Mouse (Mus musculus) heart, postnatal 0 days (tissue): Measurements from ENCODE around the gene Aim2. TPM values are rescaled to one million over a fixed set of nuclear protein-coding genes. Genes with fewer than 3 reads are reported as not detected.

Experiments used
- ATAC-seq: fragments of 200-750 bp; cut with Nextera tagmentation; 2 replicates; pipeline ENCODE4 v1.8.0; 2017; ENCODE audit warnings: low read depth, moderate number of reproducible peaks, moderate library complexity; ENCODE audit not compliant: insufficient read depth
- DNase-seq: peaks from one replicate; pipeline ENCODE4 v3.0.0-alpha.2; 2016; ENCODE audit warnings: low spot score
- H3K27ac ChIP-seq: fragments of 300-500 bp; sonication (generic); 2 replicates; pipeline ENCODE4 v1.5.1; 2014; ENCODE audit warnings: low read depth, mild to moderate bottlenecking
- H3K27me3 ChIP-seq: fragments of 300-500 bp; sonication (generic); 2 replicates; pipeline ENCODE4 v1.6.1; 2014; ENCODE audit warnings: low read length, mixed read lengths; ENCODE audit not compliant: control insufficient read depth, insufficient read depth
- H3K36me3 ChIP-seq: fragments of 300-500 bp; sonication (generic); replicated peaks from 2 replicates; pipeline ENCODE4 v1.6.1; 2014; ENCODE audit warnings: low read length, mixed read lengths; ENCODE audit not compliant: control insufficient read depth, insufficient read depth
- H3K4me1 ChIP-seq: fragments of 300-500 bp; sonication (generic); 2 replicates; pipeline ENCODE4 v1.6.1; 2014; ENCODE audit warnings: antibody characterized with exemption; ENCODE audit not compliant: control insufficient read depth, insufficient read depth
- H3K4me2 ChIP-seq: fragments of 300-500 bp; sonication (generic); 2 replicates; pipeline ENCODE4 v1.6.1; 2014; ENCODE audit warnings: low read depth, mild to moderate bottlenecking, low read length, moderate library complexity
- H3K4me3 ChIP-seq: fragments of 300-500 bp; sonication (generic); 2 replicates; pipeline ENCODE4 v1.5.1; 2014; ENCODE audit warnings: low read depth, low read length
- H3K9ac ChIP-seq: fragments of 300-500 bp; sonication (generic); replicated peaks from 2 replicates; pipeline ENCODE4 v1.6.1; 2014; ENCODE audit warnings: low read depth, low read length, mixed read lengths
- H3K9me3 ChIP-seq: fragments of 300-500 bp; sonication (generic); replicated peaks from 2 replicates; pipeline ENCODE4 v1.6.1; 2016; ENCODE audit warnings: low read length; ENCODE audit not compliant: control insufficient read depth
- CTCF ChIP-seq: IDR thresholded peaks from 2 replicates; pipeline ENCODE4 v1.5.1; 2016; ENCODE audit warnings: antibody characterized with exemption, control low read depth, low read depth
- EP300 ChIP-seq: IDR thresholded peaks from 2 replicates; pipeline ENCODE4 v1.6.1; 2016; ENCODE audit warnings: antibody characterized with exemption, low read depth
- WGBS: fragments of 180-500 bp; shearing (Covaris S2); extraction: QIAGEN DNeasy Blood & Tissue Kit; methylation state at CpG from one replicate; pipeline ENCODE4 v1.1.7; 2014; 5-methylcytosine and 5-hydroxymethylcytosine counted together
- polyA plus RNA-seq: library from polyadenylated mRNA; unstranded; fragments of >200 nt; fragmentation: Nextera tagmentation; extraction: Ambion mirVana; gene quantifications from 2 replicates; pipeline ENCODE4 v1.2.1, GENCODE M21; 2015
- total RNA-seq: library from RNA; depleted of rRNA; stranded (reverse); fragments of >200 nt; gene quantifications from 2 replicates; pipeline ENCODE4 v1.2.3, GENCODE M21; 2014; ENCODE audit warnings: low replicate concordance

The Aim2 gene
- total and polyA plus RNA-seq, 2 experiments from 2014 or later: 0.19 to 1.3 TPM

DNA sequence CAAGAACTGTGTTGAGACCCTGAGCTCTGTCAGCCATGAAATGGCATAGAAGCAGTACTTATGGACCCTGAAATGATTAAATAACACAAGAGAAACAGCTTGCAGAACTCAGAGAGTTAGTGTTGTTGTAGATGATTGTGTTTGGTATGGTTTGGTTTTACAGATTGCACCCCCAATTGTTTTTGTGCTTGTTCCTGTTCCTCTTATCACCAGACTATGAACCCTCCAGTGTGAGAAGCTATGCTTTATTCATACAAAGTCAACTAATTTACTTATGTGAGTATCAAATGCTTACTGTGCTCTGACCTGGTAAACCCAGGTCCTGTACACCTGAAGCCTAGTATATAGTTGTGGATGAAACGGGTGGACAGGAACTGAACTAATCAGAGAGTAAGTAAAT, 24.1 kb upstream of the Aim2 start:
- no peak overlapping the region for H3K27ac ChIP-seq
- no peak overlapping the region for H3K9ac ChIP-seq
- DNase-seq: no peak
- 67% methylated on average over 1 of the region's 1 CpGs for WGBS
- H3K36me3 ChIP-seq: no peaks in the 10 kb centered on the region
- no peaks in the 10 kb centered on the region for H3K9me3 ChIP-seq
- ATAC-seq: no peak
- H3K4me3 ChIP-seq: no peak overlapping the region
- H3K4me1 ChIP-seq: no peaks in the 10 kb centered on the region
- no peak for TF ChIP-seq CTCF
- TF ChIP-seq EP300: no peak
- H3K27me3 ChIP-seq: no peaks in the 10 kb centered on the region
- H3K4me2 ChIP-seq: no peak overlapping the region

DNA sequence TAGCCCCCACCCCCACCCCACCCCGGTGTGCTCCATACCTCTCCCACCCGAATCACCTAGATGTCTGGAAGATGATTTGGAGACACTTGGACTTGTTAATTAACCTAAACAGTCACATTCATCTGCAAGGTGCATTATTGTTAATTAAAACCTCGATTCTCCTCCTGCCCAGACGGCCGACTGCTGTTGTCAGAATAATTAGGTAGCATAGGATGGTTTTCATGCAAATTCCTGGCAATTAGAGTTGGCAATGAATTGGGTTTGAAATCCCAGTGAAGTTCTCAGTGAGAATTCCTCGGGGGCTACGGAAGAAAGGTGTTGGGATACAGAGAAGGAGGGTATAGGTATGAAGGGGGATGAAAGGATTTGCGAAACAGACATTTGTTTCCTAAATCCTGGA, 22.2 kb upstream of the Aim2 start:
- Histone ChIP-seq H3K9ac (no peak overlapping the region), H3K36me3 (no peaks in the 10 kb centered on the region), H3K27me3 (no peaks in the 10 kb centered on the region), H3K4me1 (no peaks in the 10 kb centered on the region), H3K4me2 (no peak overlapping the region), H3K4me3 (no peak overlapping the region), H3K9me3 (no peaks in the 10 kb centered on the region), H3K27ac (no peak overlapping the region)
- DNase-seq (no peak), ATAC-seq (no peak)
- no peak for TF ChIP-seq CTCF
- TF ChIP-seq EP300: no peak
- 66% methylated on average over 8 of the region's 8 CpGs for WGBS

DNA sequence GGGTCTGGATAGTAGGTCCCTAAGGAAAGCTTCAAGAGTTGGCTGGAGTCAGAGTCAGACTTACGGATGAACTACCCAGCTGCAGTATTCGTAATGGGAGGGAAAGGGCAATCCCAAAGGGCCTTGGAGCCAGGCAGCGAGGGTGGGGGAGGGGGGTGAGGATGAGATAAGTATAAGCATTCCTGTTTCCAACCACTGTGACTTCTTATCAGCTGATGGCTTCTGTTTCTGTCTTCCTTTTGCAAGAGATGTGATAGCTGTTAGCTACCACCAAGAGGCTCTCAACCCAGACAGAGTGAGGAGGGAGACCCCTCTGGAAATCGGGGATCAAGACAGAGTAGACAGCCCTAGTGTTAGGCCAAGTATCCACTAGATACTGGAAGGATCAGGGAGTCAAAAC, 21.5 kb upstream of the Aim2 start:
- H3K27ac ChIP-seq: no peak overlapping the region
- DNase-seq (no peak), ATAC-seq (no peak)
- no peaks in the 10 kb centered on the region for H3K27me3 ChIP-seq
- H3K9me3 ChIP-seq: no peaks in the 10 kb centered on the region
- no peaks in the 10 kb centered on the region for H3K4me1 ChIP-seq
- no peak overlapping the region for H3K9ac ChIP-seq
- no peaks in the 10 kb centered on the region for H3K36me3 ChIP-seq
- H3K4me3 ChIP-seq: no peak overlapping the region
- WGBS: 5% methylated on average over 4 of the region's 4 CpGs
- no peak overlapping the region for H3K4me2 ChIP-seq
- TF ChIP-seq EP300 (no peak), CTCF (no peak)

DNA sequence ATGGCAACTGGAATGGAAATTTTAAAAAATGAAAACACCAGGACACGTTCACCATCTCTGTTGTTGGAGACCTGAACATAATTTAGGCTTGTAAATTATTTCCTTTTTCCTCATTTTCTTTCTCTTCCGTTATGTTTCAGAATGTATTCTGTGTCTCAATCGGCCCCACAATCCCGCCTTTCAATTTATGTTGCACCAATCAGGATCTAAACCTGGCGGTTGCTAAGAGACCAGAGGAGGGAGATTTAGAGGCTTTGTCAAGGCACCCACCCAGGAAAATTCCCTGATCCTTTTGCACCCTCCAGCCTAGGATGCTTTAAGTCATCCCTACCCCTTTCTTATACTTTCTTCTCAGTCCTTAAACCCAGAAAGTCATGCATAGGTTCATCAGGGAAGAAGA, 20.9 kb upstream of the Aim2 start:
- no peak for TF ChIP-seq EP300
- H3K4me2 ChIP-seq: no peak overlapping the region

DNA sequence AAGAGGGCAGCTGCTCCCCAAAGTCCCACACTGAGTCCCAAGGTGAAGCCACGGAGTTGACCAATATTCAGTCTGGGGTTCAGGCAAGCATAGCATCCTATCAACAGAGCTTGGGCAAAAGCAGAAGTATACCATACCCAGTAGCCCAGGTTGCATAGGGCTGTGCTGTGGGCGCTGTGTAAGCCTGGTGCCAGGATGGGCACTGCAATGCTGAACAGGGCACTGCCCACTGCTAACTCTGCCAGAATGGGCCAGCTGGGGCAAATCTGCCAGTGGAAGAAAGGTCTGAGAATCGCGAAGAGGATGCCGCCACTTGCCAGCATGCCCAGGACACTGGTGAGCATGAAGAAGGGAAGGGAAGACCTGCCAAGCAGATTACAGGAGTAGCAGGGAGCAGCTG, 18.3 kb upstream of the Aim2 start:
- Histone ChIP-seq H3K4me2 (no peak overlapping the region), H3K9ac (no peak overlapping the region), H3K9me3 (no peaks in the 10 kb centered on the region), H3K4me3 (no peak overlapping the region), H3K27me3 (no peaks in the 10 kb centered on the region), H3K27ac (no peak overlapping the region), H3K4me1 (no peaks in the 10 kb centered on the region), H3K36me3 (no peaks in the 10 kb centered on the region)
- TF ChIP-seq CTCF (no peak), EP300 (no peak)
- ATAC-seq (no peak), DNase-seq (no peak)
- WGBS: 81% methylated on average over 5 of the region's 5 CpGs

More for the DNA sequence above, 20.9 kb upstream of the Aim2 start:
- Histone ChIP-seq H3K27ac (no peak overlapping the region), H3K4me1 (no peaks in the 10 kb centered on the region), H3K4me3 (no peak overlapping the region), H3K36me3 (no peaks in the 10 kb centered on the region), H3K9ac (no peak overlapping the region), H3K27me3 (no peaks in the 10 kb centered on the region), H3K9me3 (no peaks in the 10 kb centered on the region)
- 64% methylated on average over 5 of the region's 5 CpGs for WGBS
- DNase-seq (no peak), ATAC-seq (no peak)

DNA sequence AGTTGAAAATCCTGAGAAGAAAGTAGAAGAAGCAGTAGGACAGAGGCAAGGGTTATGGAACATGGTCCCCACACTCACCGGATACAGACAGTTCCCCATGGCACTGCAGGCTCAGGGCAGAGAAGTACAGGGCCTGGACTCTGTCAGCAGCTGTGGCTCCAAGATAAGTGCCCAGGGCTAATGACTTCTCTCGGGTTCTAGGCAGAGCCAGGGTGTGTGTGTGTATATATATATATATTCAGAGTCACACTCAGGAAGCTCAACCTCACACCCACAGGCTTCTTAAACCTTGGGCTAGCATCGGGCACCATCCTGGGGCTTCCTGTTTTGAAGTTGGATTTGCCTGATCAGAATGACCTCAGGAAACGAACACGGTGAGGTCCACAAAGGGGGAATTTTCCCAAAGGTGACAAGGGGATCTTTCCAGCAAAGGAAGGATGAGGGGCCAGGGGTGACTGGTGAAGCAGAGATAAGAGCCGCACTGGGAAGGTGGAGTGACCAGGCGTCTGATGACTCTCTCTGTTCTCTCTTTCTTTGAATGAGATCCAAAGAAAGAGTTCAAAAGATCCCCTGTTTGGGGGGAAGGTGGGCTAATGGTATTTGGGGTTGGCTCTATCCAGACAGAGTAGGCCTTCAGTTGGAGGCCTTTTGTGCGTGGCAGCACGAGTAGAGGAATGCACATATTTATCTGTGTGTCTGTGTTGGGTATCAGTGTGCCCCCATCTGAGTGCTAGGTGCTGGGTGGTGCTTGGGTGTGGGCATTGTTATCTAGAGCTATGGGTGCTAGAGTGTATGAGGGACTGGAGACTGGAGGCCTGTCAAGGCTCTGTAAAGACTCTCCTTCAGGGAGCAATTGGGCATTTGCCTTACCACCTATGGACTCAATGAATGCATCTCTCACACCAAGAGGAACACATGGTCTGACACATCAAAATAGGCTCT, 17.1 kb upstream of the Aim2 start, which contains the start of gene Ackr1:
Gene Ackr1, minus strand, starts transcription at position 439 of the 942 bp plus-strand sequence.
- Histone ChIP-seq H3K4me3 (no peak within 1 kb of the TSS), H3K4me2 (no peak within 1 kb of the TSS), H3K9ac (no peak within 1 kb of the TSS), H3K27ac (no peak within 1 kb of the TSS), H3K4me1 (no peaks in the 10 kb centered on the region), H3K27me3 (no peaks in the 10 kb centered on the region), H3K36me3 (no peaks in the 10 kb centered on the region), H3K9me3 (no peaks in the 10 kb centered on the region)
- no peak for DNase-seq
- TF ChIP-seq EP300 (no peak), CTCF (no peak)
- 26% methylated on average over 9 of the region's 9 CpGs for WGBS
- ATAC-seq: no peak
